Mouse (Mus musculus) testis, adult 2 months (tissue): ENCODE data around the gene Leprot. TPM values are rescaled to one million over a fixed set of nuclear protein-coding genes. Genes with fewer than 3 reads are reported as not detected.

ENCODE experiments used
- H3K27ac ChIP-seq: fragments of 200-500 bp; 2 replicates; pipeline ENCODE4 v1.5.1; 2012; ENCODE audit warnings: low read depth, low read length; ENCODE audit not compliant: control insufficient read depth, insufficient read depth
- H3K27me3 ChIP-seq: fragments of 200-500 bp; 2 replicates; pipeline ENCODE4 v1.6.1; 2012; ENCODE audit warnings: mild to moderate bottlenecking, low read length, moderate library complexity; ENCODE audit not compliant: control insufficient read depth, insufficient read depth
- H3K36me3 ChIP-seq: fragments of 200-500 bp; 2 replicates; pipeline ENCODE4 v1.6.1; 2012; ENCODE audit warnings: mild to moderate bottlenecking, low read length; ENCODE audit not compliant: control insufficient read depth, insufficient read depth
- H3K4me1 ChIP-seq: fragments of 200-500 bp; 2 replicates; pipeline ENCODE4 v1.6.1; 2012; ENCODE audit warnings: low read length; ENCODE audit not compliant: control insufficient read depth, insufficient read depth
- H3K4me3 ChIP-seq: fragments of 200-500 bp; 2 replicates; pipeline ENCODE4 v1.5.1; 2012; ENCODE audit warnings: low read depth, mild to moderate bottlenecking, low read length, moderate library complexity, mixed read lengths; ENCODE audit not compliant: control insufficient read depth
- CTCF ChIP-seq: fragments of 200-500 bp; IDR thresholded peaks from 2 replicates; pipeline ENCODE4 v1.5.1; 2012; ENCODE audit warnings: low read depth, mild to moderate bottlenecking, inconsistent platforms, low read length, moderate library complexity; ENCODE audit not compliant: control insufficient read depth, insufficient read depth, insufficient replicate concordance
- POLR2A ChIP-seq: fragments of 200-500 bp; IDR thresholded peaks from 2 replicates; pipeline ENCODE4 v1.6.1; 2012; ENCODE audit warnings: low read depth, mild to moderate bottlenecking, inconsistent platforms, low read length, moderate library complexity; ENCODE audit not compliant: control insufficient read depth
- polyA plus RNA-seq: library from polyadenylated mRNA; depleted of rRNA; stranded (reverse); fragments of >200 nt; gene quantifications from 2 replicates; pipeline ENCODE4 v1.2.3, GENCODE M21; 2012

The Leprot gene
- polyA plus RNA-seq, 1 experiment = 21.0 TPM

- Histone ChIP-seq H3K27me3 (no peaks in the 10 kb centered on the region), H3K4me3 (no peak overlapping the region), H3K27ac (no peak overlapping the region), H3K36me3 (no peaks in the 10 kb centered on the region), H3K4me1 (no peaks in the 10 kb centered on the region)
- TF ChIP-seq CTCF (no peak), POLR2A (no peak)
Measured at GRCm38 (mm10) chr4:101625278-101625677, 22.2 kb upstream of the Leprot start.

- no peak overlapping the region for H3K27ac ChIP-seq
- no peak overlapping the region for H3K4me3 ChIP-seq
- no peaks in the 10 kb centered on the region for H3K36me3 ChIP-seq
- H3K4me1 ChIP-seq = no peaks in the 10 kb centered on the region
- no peaks in the 10 kb centered on the region for H3K27me3 ChIP-seq
- TF ChIP-seq POLR2A (no peak), CTCF (no peak)
Measured at GRCm38 (mm10) chr4:101635596-101635995, 11.9 kb upstream of the Leprot start.

- TF ChIP-seq CTCF (no peak), POLR2A (no peak)
- Histone ChIP-seq H3K4me1 (no peaks in the 10 kb centered on the region), H3K36me3 (no peaks in the 10 kb centered on the region), H3K27me3 (no peaks in the 10 kb centered on the region), H3K4me3 (no peak overlapping the region), H3K27ac (no peak overlapping the region)
Measured at GRCm38 (mm10) chr4:101637472-101637871, 10.0 kb upstream of the Leprot start.

GRCm38 (mm10) chr4:101640631-101641030 is 6.9 kb upstream of the Leprot start:
- Histone ChIP-seq H3K27ac (no peak overlapping the region), H3K4me3 (no peak overlapping the region), H3K27me3 (no peaks in the 10 kb centered on the region), H3K36me3 (no peaks in the 10 kb centered on the region), H3K4me1 (no peaks in the 10 kb centered on the region)
- TF ChIP-seq POLR2A = no peak
- no peak for TF ChIP-seq CTCF

GRCm38 (mm10) chr4:101642708-101643107 is 4.8 kb upstream of the Leprot start:
- Histone ChIP-seq H3K27me3 (no peaks in the 10 kb centered on the region), H3K27ac (no peak overlapping the region), H3K4me1 (peaks cover 2% of the 10 kb centered on the region; the same call in 1 of the 2 replicates), H3K4me3 (no peak overlapping the region), H3K36me3 (no peaks in the 10 kb centered on the region)
- TF ChIP-seq POLR2A (no peak), CTCF (no peak)

- no peaks in the 10 kb centered on the region for H3K27me3 ChIP-seq
- TF ChIP-seq POLR2A (no peak), CTCF (no peak)
- H3K27ac ChIP-seq = no peak overlapping the region
- H3K4me1 ChIP-seq = peaks cover 2% of the 10 kb centered on the region; the same call in 1 of the 2 replicates
- H3K4me3 ChIP-seq = no peak overlapping the region
- H3K36me3 ChIP-seq = no peaks in the 10 kb centered on the region
Measured at GRCm38 (mm10) chr4:101643216-101643615, 4.3 kb upstream of the Leprot start.

- Histone ChIP-seq H3K4me1 (peaks cover 4% of the 10 kb centered on the region; the same call in 1 of the 2 replicates), H3K4me3 (peak overlapping the region; percentile 97), H3K27ac (peak overlapping the region; percentile 67), H3K36me3 (no peaks in the 10 kb centered on the region), H3K27me3 (no peaks in the 10 kb centered on the region)
- TF ChIP-seq POLR2A = peak; percentile 28; the same call in 1 of the 2 replicates
- 0 out of 2 replicates have a peak, but pooled peaks have one; percentile 0 for TF ChIP-seq CTCF
Measured at GRCm38 (mm10) chr4:101646857-101647195, 692 bp upstream of the Leprot start.

- no peaks in the 10 kb centered on the region for H3K36me3 ChIP-seq
- peaks cover 4% of the 10 kb centered on the region; the same call in 1 of the 2 replicates for H3K4me1 ChIP-seq
- peak overlapping the region; percentile 97 for H3K4me3 ChIP-seq
- TF ChIP-seq POLR2A (no peak), CTCF (no peak)
- peak overlapping the region; percentile 95 for H3K27ac ChIP-seq
- no peaks in the 10 kb centered on the region for H3K27me3 ChIP-seq
Measured at GRCm38 (mm10) chr4:101647976-101648642, 591 bp downstream of the Leprot start.
